In genomic region chr3:97072361-97072760, GRCm38 (mm10) we compare ENCODE assay signal across 7 mouse cellular contexts.
A peak's percentile ranks its signal among the peaks of the same experiment; 100 is the strongest.
DNase-seq lines count a peak whose midpoint lies in the region; ATAC-seq and TF ChIP-seq lines count a peak whose summit lies in the region.
"Not testable (repeated sequence)": the region's sequence is repeated elsewhere in the genome, so short reads cannot be mapped to it uniquely, and the experiment has no call there.

No protein-coding gene starts in this region.

- not testable (repeated sequence) for H3K9me3 ChIP-seq in heart, embryonic 10.5 days; heart, embryonic 13.5 days; heart, embryonic 16.5 days (replicated peaks; ENCODE audit: control insufficient read depth, low read length); intestine, embryonic 16.5 days (ENCODE audit: control insufficient read depth, low read length); stomach, postnatal 0 days (ENCODE audit: control insufficient read depth, low read length)

- WGBS in heart, embryonic 10.5 days: 51% methylated on average over 5 of the region's 5 CpGs
- 33% methylated on average over 5 of the region's 5 CpGs for WGBS in heart, embryonic 13.5 days
- 39% methylated on average over 5 of the region's 5 CpGs for WGBS in heart, embryonic 16.5 days
- WGBS in intestine, embryonic 16.5 days: 50% methylated on average over 5 of the region's 5 CpGs
- WGBS in liver, adult 2 months: 14% methylated on average over 5 of the region's 5 CpGs
- WGBS in stomach, postnatal 0 days: 43% methylated on average over 5 of the region's 5 CpGs

- not testable (repeated sequence) for DNase-seq in gastrocnemius, adult 2 months; stomach, postnatal 0 days (ENCODE audit: low spot score)
- DNase-seq in heart, embryonic 10.5 days (ENCODE audit: low spot score): peak; percentile 50
- peak; percentile 76 for DNase-seq in liver, adult 2 months (ENCODE audit: extremely low read depth, low read depth, low spot score)

- peaks cover 13% of the 10 kb centered on the region for H3K4me1 ChIP-seq in heart, embryonic 10.5 days
- peaks cover 30% of the 10 kb centered on the region for H3K4me1 ChIP-seq in heart, embryonic 13.5 days
- not testable (repeated sequence) for H3K4me1 ChIP-seq in heart, embryonic 16.5 days (ENCODE audit: control insufficient read depth, insufficient read depth, low read length); intestine, embryonic 16.5 days (ENCODE audit: control insufficient read depth, insufficient read depth, low read length); stomach, postnatal 0 days (replicated peaks; ENCODE audit: control insufficient read depth, insufficient read depth)
- H3K4me1 ChIP-seq in liver, adult 2 months (ENCODE audit: control insufficient read depth, insufficient read depth, low read length): peaks cover 11% of the 10 kb centered on the region; the same call in 1 of the 2 replicates

- H3K4me2 ChIP-seq in heart, embryonic 13.5 days: peak overlapping the region; percentile 41
- peak overlapping the region; percentile 30; the same call in 1 of the 2 replicates for H3K4me2 ChIP-seq in heart, embryonic 16.5 days (ENCODE audit: low read depth, low read length)
- H3K4me2 ChIP-seq in intestine, embryonic 16.5 days (ENCODE audit: low read depth, low read length); stomach, postnatal 0 days (replicated peaks; ENCODE audit: low read depth): not testable (repeated sequence)

- not testable (repeated sequence) for TF ChIP-seq CTCF in gastrocnemius, adult 2 months (IDR thresholded peaks at IDR 0.05); liver, adult 2 months (IDR thresholded peaks at IDR 0.05; ENCODE audit: low read depth, low read length); stomach, postnatal 0 days (IDR thresholded peaks at IDR 0.05; ENCODE audit: low read depth)

- not testable (repeated sequence) for H3K36me3 ChIP-seq in heart, embryonic 10.5 days; heart, embryonic 13.5 days; heart, embryonic 16.5 days (ENCODE audit: control insufficient read depth, insufficient read depth); intestine, embryonic 16.5 days (ENCODE audit: control insufficient read depth, insufficient read depth, low read length); liver, adult 2 months (ENCODE audit: control insufficient read depth, insufficient read depth, low read length); stomach, postnatal 0 days (ENCODE audit: control insufficient read depth, insufficient read depth, low read length)

- H3K27ac ChIP-seq in gastrocnemius, adult 2 months: peak overlapping the region; percentile 53; the same call in 1 of the 2 replicates
- peak overlapping the region; percentile 62; the same call in 1 of the 2 replicates for H3K27ac ChIP-seq in heart, embryonic 10.5 days
- peak overlapping the region; percentile 88 for H3K27ac ChIP-seq in heart, embryonic 13.5 days (replicated peaks)
- H3K27ac ChIP-seq in heart, embryonic 16.5 days (ENCODE audit: low read length): peak overlapping the region; percentile 86
- not testable (repeated sequence) for H3K27ac ChIP-seq in intestine, embryonic 16.5 days (ENCODE audit: low read length); liver, adult 2 months (replicated peaks; ENCODE audit: insufficient read depth, low read depth, low read length); stomach, postnatal 0 days (replicated peaks)

- not testable (repeated sequence) for H3K4me3 ChIP-seq in gastrocnemius, adult 2 months; heart, embryonic 10.5 days; heart, embryonic 13.5 days; heart, embryonic 16.5 days (ENCODE audit: low read length); intestine, embryonic 16.5 days (ENCODE audit: low read length); liver, adult 2 months (ENCODE audit: insufficient read depth, low read depth, low read length); stomach, postnatal 0 days (ENCODE audit: low read depth, low read length)

- H3K79me2 ChIP-seq in liver, adult 2 months (ENCODE audit: control insufficient read depth, insufficient read depth, low read length): not testable (repeated sequence)

- intact Hi-C loops in gastrocnemius, adult 2 months (cut with DNase I): not testable (repeated sequence)

- H3K27me3 ChIP-seq in heart, embryonic 10.5 days (ENCODE audit: insufficient read depth, poor library complexity, severe bottlenecking); heart, embryonic 13.5 days (replicated peaks); heart, embryonic 16.5 days (ENCODE audit: control insufficient read depth, insufficient read depth, low read length); intestine, embryonic 16.5 days (replicated peaks; ENCODE audit: control insufficient read depth, insufficient read depth, low read length); liver, adult 2 months (ENCODE audit: control insufficient read depth, insufficient read depth, low read length); stomach, postnatal 0 days (ENCODE audit: control insufficient read depth, insufficient read depth, low read length): not testable (repeated sequence)

- peak overlapping the region; percentile 63 for H3K9ac ChIP-seq in heart, embryonic 13.5 days
- H3K9ac ChIP-seq in heart, embryonic 16.5 days (ENCODE audit: low read length): peak overlapping the region; percentile 55
- not testable (repeated sequence) for H3K9ac ChIP-seq in intestine, embryonic 16.5 days (ENCODE audit: low read depth, low read length); liver, adult 2 months (ENCODE audit: low read depth, low read length); stomach, postnatal 0 days (ENCODE audit: low read length)

- not testable (repeated sequence) for TF ChIP-seq POLR2A in liver, adult 2 months (IDR thresholded peaks at IDR 0.05; ENCODE audit: extremely low read depth, insufficient read depth, low read length)

- TF ChIP-seq EP300 in stomach, postnatal 0 days (optimal IDR thresholded peaks at IDR 0.05): not testable (repeated sequence)

- not testable (repeated sequence) for ATAC-seq in heart, embryonic 13.5 days (ENCODE audit: extremely low read depth, insufficient number of reproducible peaks, low FRiP score, low TSS enrichment); heart, embryonic 16.5 days (replicated peaks; ENCODE audit: extremely low read depth, insufficient read depth, low FRiP score)
- ATAC-seq in intestine, embryonic 16.5 days: peak; percentile 80
- ATAC-seq in stomach, postnatal 0 days (ENCODE audit: low FRiP score, low TSS enrichment): 0 out of 2 replicates have a peak, but pooled peaks have one; percentile 19
